Mouse (Mus musculus) limb, embryonic 11.5 days (tissue): ENCODE results near the gene Tktl1. TPM values are rescaled to one million over a fixed set of nuclear protein-coding genes. Genes with fewer than 3 reads are reported as not detected.
A peak's percentile ranks its signal among the peaks of the same experiment; 100 is the strongest.

Source experiments
- ATAC-seq: fragments of 200-750 bp; cut with Nextera tagmentation; 2 replicates; pipeline ENCODE4 v1.8.0; 2017; ENCODE audit warnings: low read depth; ENCODE audit not compliant: insufficient number of reproducible peaks, low FRiP score, low TSS enrichment
- DNase-seq: peaks from one replicate; pipeline ENCODE4 v3.0.0-alpha.2; 2015; ENCODE audit warnings: low spot score
- H3K27ac ChIP-seq: fragments of 300-500 bp; sonication (generic); replicated peaks from 2 replicates; pipeline ENCODE4 v1.5.1; 2014; ENCODE audit warnings: low read depth, mild to moderate bottlenecking, low read length
- H3K27me3 ChIP-seq: fragments of 300-500 bp; sonication (generic); 2 replicates; pipeline ENCODE4 v1.6.1; 2014; ENCODE audit warnings: mild to moderate bottlenecking, low read length, mixed read lengths; ENCODE audit not compliant: control insufficient read depth, insufficient read depth
- H3K36me3 ChIP-seq: fragments of 300-500 bp; sonication (generic); 2 replicates; pipeline ENCODE4 v1.6.1; 2014; ENCODE audit warnings: mild to moderate bottlenecking, low read length, moderate library complexity, mixed read lengths; ENCODE audit not compliant: control insufficient read depth, insufficient read depth
- H3K4me1 ChIP-seq: fragments of 300-500 bp; sonication (generic); 2 replicates; pipeline ENCODE4 v1.6.1; 2014; ENCODE audit warnings: low read length, mixed read lengths; ENCODE audit not compliant: control insufficient read depth, insufficient read depth
- H3K4me2 ChIP-seq: fragments of 300-500 bp; sonication (generic); 2 replicates; pipeline ENCODE4 v1.6.1; 2014; ENCODE audit warnings: low read depth, mild to moderate bottlenecking, moderate library complexity; ENCODE audit not compliant: severe bottlenecking
- H3K4me3 ChIP-seq: fragments of 300-500 bp; sonication (generic); 2 replicates; pipeline ENCODE4 v1.5.1; 2014; ENCODE audit warnings: low read depth, low read length
- H3K9ac ChIP-seq: fragments of 300-500 bp; sonication (generic); 2 replicates; pipeline ENCODE4 v1.6.1; 2014; ENCODE audit warnings: mild to moderate bottlenecking, low read length
- H3K9me3 ChIP-seq: fragments of 300-500 bp; sonication (generic); 2 replicates; pipeline ENCODE4 v1.6.1; 2016; ENCODE audit warnings: low read length; ENCODE audit not compliant: control insufficient read depth
- WGBS: fragments of 180-500 bp; shearing (Covaris S2); extraction: QIAGEN DNeasy Blood & Tissue Kit; methylation state at CpG from one replicate; pipeline ENCODE4 v1.1.7; 2014; 5-methylcytosine and 5-hydroxymethylcytosine counted together
- polyA plus RNA-seq: library from polyadenylated mRNA; unstranded; fragments of >200 nt; fragmentation: Nextera tagmentation; extraction: Ambion mirVana; gene quantifications from 2 replicates; pipeline ENCODE4 v1.2.1, GENCODE M21; 2014

Gene Tktl1
- polyA plus RNA-seq, 1 experiment from 2014 or later = not detected

DNA sequence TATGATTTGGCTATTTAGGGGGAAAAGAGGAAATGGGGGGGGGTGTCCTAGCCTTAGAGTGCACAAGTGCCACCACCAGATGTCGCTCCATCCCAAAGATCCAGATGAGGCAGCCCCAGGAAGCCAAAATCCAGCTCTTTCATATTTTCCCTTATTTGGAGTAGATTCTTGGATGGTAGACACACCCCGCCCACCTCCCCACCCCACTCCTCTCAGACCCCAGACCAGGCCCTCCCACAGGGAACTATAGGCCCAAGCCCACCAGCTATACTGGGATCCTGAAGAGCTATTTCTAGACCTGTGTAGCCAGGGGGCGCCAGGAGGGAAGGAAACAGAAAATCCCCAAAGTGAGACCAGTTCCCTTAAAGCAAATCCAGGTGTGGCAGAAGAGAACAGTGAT is 71.6 kb downstream of the Tktl1 start:
- Histone ChIP-seq H3K9ac (no peak overlapping the region), H3K9me3 (no peaks in the 10 kb centered on the region), H3K36me3 (no peaks in the 10 kb centered on the region), H3K4me2 (no peak overlapping the region), H3K4me1 (no peaks in the 10 kb centered on the region), H3K27ac (no peak overlapping the region), H3K27me3 (no peaks in the 10 kb centered on the region), H3K4me3 (no peak overlapping the region)
- WGBS = 17% methylated on average over 3 of the region's 3 CpGs
- ATAC-seq (no peak; the same call in 1 of the 2 replicates), DNase-seq (peak; percentile 78)

DNA sequence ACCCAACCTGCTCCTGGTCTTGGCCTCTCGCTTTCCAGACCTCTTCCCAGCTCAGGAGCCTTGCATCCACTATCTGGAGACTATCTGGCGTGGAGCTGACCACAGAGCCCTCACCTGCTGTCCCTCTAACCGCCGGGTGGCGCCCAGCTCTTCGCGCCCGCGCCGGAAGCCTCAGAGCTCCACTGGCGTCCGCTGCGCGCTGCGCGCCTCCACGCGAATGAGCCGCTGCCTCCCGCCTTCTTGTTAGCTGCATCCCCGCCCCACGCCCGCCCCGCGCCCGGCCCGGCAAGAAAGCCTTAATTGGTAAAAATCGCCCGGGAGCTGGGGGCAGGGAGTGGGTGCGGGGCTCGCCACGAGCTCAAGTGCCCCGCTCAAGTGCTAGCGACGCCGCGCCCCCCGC is 72.6 kb downstream of the Tktl1 start, which contains the start of gene Flna:
Flna (minus strand) TSS at position 206 of the 400 bp plus-strand sequence.
- H3K27me3 ChIP-seq = no peaks in the 10 kb centered on the region
- H3K9ac ChIP-seq = peak within 1 kb of the TSS; percentile 49
- no peak within 1 kb of the TSS; the same call in 1 of the 2 replicates for H3K27ac ChIP-seq
- DNase-seq (peak; percentile 64), ATAC-seq (no peak)
- H3K36me3 ChIP-seq = no peaks in the 10 kb centered on the region
- H3K9me3 ChIP-seq = no peaks in the 10 kb centered on the region
- H3K4me3 ChIP-seq = peak within 1 kb of the TSS; percentile 31
- 21% methylated on average over 37 of the region's 38 CpGs for whole genome bisulfite sequencing
- no peaks in the 10 kb centered on the region for H3K4me1 ChIP-seq
- peak within 1 kb of the TSS; percentile 51 for H3K4me2 ChIP-seq

DNA sequence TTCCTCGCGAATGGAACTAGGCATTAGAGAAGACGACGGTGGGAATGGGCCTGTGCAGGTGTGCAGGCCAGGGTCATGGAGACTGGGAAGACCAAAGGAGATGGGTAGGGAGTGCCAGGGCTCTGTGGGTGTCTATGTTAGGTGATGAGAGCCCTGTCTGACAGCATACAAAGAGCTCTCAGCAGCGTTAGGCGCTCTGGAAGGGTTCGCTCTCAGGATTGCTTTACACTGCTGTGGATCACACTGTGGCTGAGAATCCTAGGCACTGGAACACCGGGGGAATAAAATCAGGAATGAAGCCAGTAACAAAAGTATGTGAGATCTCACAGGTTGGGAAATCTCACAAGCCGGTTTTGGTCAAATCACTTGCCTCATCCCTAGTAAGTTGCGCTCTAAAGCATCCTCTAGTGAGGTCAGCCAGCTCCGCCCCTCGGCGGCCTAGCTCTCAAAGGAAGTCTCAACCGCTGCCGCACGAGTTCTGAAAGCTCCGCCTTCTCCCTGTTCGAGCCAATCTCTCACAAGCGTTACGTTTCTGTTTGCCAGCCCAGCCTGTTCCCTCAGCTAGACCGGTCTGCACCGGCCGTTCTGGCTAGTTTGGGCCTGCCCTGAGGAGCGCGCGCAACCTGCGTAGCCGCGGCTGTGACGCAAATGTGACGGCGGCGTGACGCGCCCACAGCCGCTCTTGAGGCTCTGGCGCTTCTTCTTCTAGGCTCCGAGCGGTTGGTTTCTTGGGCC is 77.3 kb downstream of the Tktl1 start, which contains the start of gene Emd:
Emd (plus strand) TSS at position 535 of the 735 bp plus-strand sequence.
- no peaks in the 10 kb centered on the region for H3K9me3 ChIP-seq
- H3K27ac ChIP-seq = peak within 1 kb of the TSS; percentile 62; the same call in 1 of the 2 replicates
- peak within 1 kb of the TSS; percentile 54 for H3K4me3 ChIP-seq
- WGBS = 25% methylated on average over 39 of the region's 39 CpGs
- H3K4me2 ChIP-seq = peak within 1 kb of the TSS; percentile 65
- H3K9ac ChIP-seq = peak within 1 kb of the TSS; percentile 76
- no peaks in the 10 kb centered on the region for H3K4me1 ChIP-seq
- peak; percentile 98 for ATAC-seq
- DNase-seq = peak; percentile 86
- no peaks in the 10 kb centered on the region for H3K36me3 ChIP-seq
- H3K27me3 ChIP-seq = no peaks in the 10 kb centered on the region

DNA sequence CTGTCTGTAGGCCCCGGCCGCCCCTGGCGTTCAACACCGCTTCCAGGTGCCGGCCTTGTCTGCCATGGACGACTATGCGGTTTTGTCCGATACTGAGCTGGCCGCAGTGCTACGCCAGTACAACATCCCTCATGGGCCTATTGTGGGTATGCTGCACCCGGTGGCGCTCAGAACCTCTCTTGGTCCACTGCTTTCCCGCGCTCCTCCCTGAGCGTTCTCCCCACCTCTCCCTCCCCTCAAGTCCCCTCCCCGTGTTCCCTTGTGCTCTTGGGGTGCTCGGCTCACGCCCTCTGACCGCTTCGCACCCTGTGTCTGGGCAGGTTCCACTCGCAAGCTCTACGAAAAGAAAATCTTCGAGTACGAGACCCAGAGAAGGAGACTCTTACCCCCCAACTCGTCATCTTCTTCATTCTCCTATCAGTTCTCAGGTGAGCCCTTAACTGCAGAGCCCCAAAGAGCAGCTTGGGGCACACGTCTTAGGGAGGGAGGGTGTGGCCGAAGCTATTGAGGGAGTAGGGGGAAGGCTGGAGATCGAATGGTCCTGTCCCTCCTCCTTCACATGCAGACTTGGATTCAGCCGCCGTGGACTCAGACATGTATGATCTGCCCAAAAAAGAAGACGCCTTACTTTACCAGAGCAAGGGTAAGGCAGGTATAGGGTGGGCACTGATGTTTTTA is 78.0 kb downstream of the Tktl1 start:
- Histone ChIP-seq H3K9me3 (no peaks in the 10 kb centered on the region), H3K27ac (peak overlapping the region; percentile 62; the same call in 1 of the 2 replicates), H3K36me3 (no peaks in the 10 kb centered on the region), H3K4me2 (peak overlapping the region; percentile 65), H3K27me3 (no peaks in the 10 kb centered on the region), H3K4me3 (peak overlapping the region; percentile 54), H3K4me1 (no peaks in the 10 kb centered on the region), H3K9ac (peak overlapping the region; percentile 76)
- 23% methylated on average over 29 of the region's 31 CpGs for WGBS
- peak; percentile 56 for ATAC-seq
- no peak for DNase-seq

DNA sequence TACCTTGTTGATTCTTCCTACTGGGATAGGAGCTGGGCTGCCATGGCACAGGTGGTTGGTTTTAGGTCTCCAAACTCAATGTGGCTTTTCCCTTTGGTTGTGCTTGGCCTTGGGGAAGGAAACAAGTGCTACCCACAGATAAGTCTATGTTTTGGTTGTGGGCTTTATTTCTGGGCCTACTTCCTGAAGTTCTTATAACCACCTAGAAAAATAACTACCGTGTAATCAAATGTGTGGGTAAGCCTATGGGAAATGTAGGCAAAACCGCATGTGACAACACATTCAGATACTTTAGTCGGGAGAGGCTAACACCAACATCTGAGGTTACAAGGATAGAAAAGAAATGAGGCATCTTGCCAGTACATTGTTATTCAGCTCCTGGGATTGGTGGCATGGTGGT is 80.7 kb downstream of the Tktl1 start:
- Histone ChIP-seq H3K4me1 (no peaks in the 10 kb centered on the region), H3K27ac (no peak overlapping the region), H3K9ac (no peak overlapping the region), H3K36me3 (no peaks in the 10 kb centered on the region), H3K27me3 (no peaks in the 10 kb centered on the region), H3K9me3 (no peaks in the 10 kb centered on the region), H3K4me2 (no peak overlapping the region), H3K4me3 (no peak overlapping the region)
- DNase-seq = no peak
- 98% methylated on average over 3 of the region's 3 CpGs for WGBS
- ATAC-seq = no peak

Other genes starting within 250 kb of the Tktl1 start
- 9.8 and 13.2 TPM in 2 replicates for gene Renbp, start 246.4 kb upstream of the Tktl1 start, polyA plus RNA-seq
- gene Hcfc1, start 210.9 kb upstream of the Tktl1 start, polyA plus RNA-seq = 84.0 and 85.5 TPM in 2 replicates
- 40.3 and 46.2 TPM in 2 replicates for gene Irak1, start 153.3 kb upstream of the Tktl1 start, polyA plus RNA-seq
- not detected in 2 replicates for gene Opn1mw, start 49.8 kb upstream of the Tktl1 start, polyA plus RNA-seq
- gene Mecp2, start 41.9 kb upstream of the Tktl1 start, polyA plus RNA-seq = 12.0 and 13.1 TPM in 2 replicates
- gene Tex28, start 9.4 kb upstream of the Tktl1 start, polyA plus RNA-seq = not detected in 2 replicates
- 281 and 303 TPM in 2 replicates for gene Flna, start 72.6 kb downstream of the Tktl1 start, polyA plus RNA-seq
- gene Emd, start 77.4 kb downstream of the Tktl1 start, polyA plus RNA-seq = 34.9 and 38.2 TPM in 2 replicates
- 867 and 882 TPM in 2 replicates for gene Rpl10, start 93.6 kb downstream of the Tktl1 start, polyA plus RNA-seq
- gene Taz, start 104.7 kb downstream of the Tktl1 start, polyA plus RNA-seq = 63.1 and 72.0 TPM in 2 replicates
- gene Dnase1l1, start 105.1 kb downstream of the Tktl1 start, polyA plus RNA-seq = 5.4 and 5.8 TPM in 2 replicates
- 81.1 and 84.3 TPM in 2 replicates for gene Atp6ap1, start 119.8 kb downstream of the Tktl1 start, polyA plus RNA-seq
- gene Gdi1, start 127.7 kb downstream of the Tktl1 start, polyA plus RNA-seq = 176 and 207 TPM in 2 replicates
- gene Fam50a, start 135.8 kb downstream of the Tktl1 start, polyA plus RNA-seq = 65.8 and 67.8 TPM in 2 replicates
- gene Plxna3, start 151.8 kb downstream of the Tktl1 start, polyA plus RNA-seq = 10.5 and 12.9 TPM in 2 replicates
- 121 and 122 TPM in 2 replicates for gene Lage3, start 176.4 kb downstream of the Tktl1 start, polyA plus RNA-seq
- 54.6 and 56.7 TPM in 2 replicates for gene Ubl4a, start 196.0 kb downstream of the Tktl1 start, polyA plus RNA-seq
- gene Slc10a3, start 196.1 kb downstream of the Tktl1 start, polyA plus RNA-seq = 10.8 and 15.2 TPM in 2 replicates
- 26.0 and 29.4 TPM in 2 replicates for gene Fam3a, start 216.0 kb downstream of the Tktl1 start, polyA plus RNA-seq
- 19.1 and 23.7 TPM in 2 replicates for gene Ikbkg, start 216.0 kb downstream of the Tktl1 start, polyA plus RNA-seq